Mouse (Mus musculus) ZHBTc4 (cell line): ENCODE data around the gene Gpr19.

Source experiments
- DNase-seq: peaks from one replicate; pipeline ENCODE4 v3.0.0-alpha.2; 2011; ENCODE audit warnings: low read depth, low spot score

The Gpr19 gene

DNA sequence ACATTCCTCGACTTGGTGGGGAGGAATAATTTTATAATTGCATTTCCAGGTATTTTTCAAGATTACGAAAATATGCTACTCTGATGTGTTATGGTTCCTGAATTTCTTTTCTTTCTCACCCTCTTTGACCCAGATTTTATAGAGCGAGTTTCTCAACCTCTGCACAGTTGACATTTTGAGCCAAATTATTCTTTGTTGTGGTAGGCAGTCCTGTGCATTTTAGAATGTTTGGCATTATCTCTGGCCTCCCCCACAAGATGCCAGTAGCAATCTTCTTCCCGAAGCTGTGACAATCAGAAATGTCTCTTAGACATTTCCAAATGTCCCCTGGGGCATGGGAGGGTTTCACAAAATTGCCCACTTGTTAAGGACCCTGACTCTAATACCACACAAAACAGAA is 25.3 kb upstream of the Gpr19 start:
- no peak for DNase-seq

DNA sequence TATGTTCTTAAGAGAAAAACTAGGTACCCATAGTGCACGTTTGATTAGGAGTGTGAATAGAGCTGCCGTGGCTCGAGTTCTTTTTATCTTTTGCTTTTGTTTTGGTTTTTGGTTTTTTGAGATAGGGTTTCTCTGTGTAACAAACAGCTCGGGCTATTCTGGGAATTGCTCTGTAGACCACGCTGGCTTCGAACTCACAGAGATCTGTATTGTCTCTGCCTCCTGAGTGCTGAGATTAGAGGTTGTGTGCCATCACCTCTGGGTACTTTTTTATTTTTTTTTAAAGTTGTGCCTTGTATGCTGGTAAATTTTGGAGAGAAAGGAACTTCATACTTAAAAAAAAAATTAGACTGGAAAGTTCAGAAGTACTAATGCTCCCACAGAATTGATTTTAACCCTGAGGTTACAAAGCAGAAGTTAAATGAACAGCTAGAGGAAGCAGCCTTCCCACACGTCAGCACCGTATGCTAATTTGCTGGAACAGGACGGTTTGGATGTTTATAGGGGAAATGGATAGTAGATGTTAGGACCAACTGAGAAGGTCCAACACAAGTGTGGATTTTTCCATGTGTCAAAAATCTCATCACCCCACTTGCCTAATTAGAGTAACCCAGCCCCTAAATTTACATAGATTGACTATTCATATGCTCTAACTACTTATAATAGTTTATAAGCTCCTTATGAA is 24.3 kb upstream of the Gpr19 start:
- DNase-seq = no peak

DNA sequence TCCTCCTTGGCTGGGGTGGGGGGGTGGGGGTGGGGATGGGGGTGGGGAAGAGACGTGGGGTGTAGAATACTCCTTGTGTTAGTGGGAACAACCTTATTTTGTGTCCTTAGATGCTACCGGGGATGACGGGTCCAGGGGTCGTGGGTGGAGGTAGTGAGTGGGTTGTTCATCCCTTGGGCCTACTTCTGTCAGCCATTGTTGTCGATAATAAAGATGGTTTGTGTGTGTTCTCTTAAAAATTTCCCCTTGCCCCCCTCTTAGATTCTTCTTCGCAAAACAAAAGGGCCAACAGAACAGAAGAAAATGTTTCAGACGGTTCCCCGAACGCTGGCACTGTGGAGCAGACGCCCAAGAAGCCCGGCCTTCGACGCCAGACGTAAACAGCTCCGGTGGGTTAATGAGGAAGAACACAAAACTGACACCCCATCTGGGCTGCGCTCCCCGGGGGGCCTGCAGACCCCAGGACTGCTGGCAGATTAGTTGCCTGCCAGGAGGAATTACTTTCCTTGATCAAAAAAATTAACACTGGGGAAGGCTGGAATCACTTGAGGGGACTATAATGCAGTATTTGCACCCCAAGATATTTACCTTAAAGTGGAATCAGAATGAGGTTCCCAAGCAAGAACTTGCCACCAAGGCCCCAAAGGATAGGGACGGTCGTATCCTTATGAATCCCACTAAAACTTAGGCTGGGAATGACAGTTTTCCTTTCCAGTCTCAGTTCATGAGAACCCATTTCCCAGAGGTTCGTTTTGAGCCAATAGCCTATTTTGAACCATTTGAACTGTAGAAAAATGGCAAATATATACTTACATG is 23.5 kb upstream of the Gpr19 start:
- no peak for DNase-seq

DNA sequence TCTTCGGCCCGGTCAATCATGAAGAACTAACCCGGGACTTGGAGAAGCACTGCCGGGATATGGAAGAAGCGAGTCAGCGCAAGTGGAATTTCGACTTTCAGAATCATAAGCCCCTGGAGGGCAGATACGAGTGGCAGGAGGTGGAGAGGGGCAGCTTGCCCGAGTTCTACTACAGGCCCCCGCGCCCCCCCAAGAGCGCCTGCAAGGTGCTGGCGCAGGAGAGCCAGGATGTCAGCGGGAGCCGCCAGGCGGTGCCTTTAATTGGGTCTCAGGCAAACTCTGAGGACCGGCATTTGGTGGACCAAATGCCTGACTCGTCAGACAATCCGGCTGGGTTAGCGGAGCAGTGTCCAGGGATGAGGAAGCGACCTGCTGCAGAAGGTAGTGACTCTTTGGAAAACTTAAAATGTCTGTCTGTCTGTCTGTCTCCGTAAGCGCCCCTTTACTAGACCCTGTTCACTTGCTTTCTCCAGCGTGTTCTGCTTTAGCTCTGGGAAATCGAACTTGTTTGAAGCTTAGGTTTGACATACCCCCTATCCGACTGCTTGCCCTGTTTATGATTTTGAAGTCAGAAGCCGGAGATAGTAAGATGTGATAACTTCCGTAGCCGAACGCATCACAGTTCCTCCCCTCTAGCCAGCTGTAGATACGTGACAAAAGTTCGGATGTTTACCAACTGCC is 22.8 kb upstream of the Gpr19 start:
- no peak for DNase-seq

DNA sequence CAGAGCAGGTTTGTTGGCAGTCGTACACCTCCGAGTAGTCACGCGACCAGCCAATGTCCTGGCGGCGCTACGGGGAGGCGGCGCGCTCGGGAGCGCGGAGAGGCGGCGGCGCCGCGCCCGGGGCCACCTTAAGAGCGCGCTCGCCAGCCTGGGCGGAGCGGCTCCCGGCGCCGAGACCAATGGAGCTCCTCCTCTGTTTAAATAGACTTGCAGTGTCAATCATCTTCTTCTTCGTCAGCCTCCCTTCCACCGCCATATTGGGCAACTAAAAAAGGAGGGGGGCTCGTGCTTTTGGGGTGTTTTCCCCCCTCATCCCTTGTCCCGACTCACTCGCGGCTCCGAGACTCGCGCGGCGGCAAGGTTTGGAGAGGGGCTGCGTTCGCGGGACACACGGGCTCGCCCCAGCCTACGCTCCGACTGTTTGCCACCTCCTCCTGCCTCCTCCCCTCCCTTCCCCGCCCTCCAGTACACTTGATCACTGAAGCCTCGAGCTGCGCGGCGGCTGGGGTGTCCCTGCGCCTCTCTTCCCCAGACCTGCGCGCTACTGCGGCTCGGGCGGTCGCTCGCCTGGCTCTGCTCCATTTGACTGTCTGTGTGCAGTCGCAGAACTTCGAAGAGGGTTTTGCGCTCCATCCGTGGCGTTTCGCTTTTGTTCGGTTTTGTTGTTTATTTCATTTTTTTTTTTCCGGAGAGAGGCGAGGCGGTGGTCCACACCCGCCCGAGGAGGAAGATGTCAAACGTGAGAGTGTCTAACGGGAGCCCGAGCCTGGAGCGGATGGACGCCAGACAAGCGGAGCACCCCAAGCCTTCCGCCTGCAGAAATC is 22.0 kb upstream of the Gpr19 start, which contains the start of gene Cdkn1b:
Cdkn1b (plus strand) TSS at position 212 of the 824 bp plus-strand sequence.
- DNase-seq = peak; percentile 96

DNA sequence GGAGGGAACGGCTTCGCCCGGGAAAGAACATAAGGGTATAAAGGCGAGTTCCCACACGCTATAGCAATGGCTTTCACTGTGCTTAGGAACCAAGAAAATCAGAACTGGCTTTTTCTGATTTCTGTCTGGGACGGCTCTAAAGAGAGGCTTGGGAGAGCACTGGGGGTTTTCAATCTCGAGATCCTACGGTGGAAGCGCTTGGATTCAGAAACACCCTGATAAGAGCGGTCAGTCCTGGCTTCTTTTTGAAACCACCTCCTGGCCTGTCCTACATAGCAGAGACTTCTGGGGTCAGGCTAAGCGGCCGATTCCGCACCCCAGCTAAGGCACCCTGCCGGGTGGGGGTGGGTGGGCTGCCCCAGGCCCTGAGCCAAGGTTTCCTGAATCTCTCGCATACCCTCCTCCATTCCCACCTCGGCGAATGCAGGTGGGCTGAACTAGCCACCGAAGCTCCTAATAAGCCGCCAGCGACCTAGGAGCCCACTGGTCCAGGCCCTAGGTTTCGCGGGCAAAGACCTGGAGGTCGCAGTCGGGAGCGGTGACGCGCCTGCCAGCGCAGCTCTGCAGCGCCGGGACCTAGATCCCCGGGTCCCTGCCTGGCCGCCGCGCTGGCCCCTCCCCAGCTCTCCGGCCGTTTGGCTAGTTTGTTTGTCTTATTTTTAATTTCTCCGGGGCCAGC is 21.3 kb upstream of the Gpr19 start:
- DNase-seq = no peak

DNA sequence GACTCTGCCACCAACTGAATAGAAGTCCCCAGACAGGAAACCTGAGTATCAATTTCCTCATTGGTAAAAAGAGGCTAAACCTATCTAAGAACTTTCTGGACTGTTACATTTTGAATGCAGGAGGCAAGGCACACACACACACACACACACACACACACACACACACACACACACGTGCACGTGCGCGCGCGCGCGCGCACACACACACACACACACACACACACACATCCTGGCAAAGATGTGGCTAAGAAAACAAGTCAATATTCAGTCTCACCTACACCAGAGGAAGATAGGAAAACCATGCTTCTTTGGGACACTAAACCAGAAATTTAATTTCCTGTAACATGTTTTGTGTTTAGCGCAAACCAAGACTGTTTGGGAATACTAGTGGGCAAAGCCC is 20.4 kb upstream of the Gpr19 start:
- no peak for DNase-seq

DNA sequence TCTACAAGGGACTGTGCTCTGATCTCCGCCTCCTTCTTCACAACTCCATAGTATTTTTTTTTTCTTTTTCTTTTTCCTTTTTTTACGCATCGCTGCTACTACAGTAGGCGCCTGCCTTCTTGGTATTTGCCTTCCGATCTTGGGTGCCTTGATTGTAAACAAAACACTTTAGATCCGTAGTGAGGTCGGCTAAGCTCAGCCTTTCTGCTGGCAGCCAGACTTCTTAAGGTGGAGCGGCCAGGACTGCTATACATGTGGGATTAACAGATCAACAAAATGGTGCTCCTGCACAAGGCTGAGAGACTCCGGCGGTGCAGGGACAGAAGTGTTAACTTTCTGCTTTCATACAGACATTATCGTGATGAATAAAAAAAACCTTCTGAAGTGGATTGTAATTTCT is 18.7 kb upstream of the Gpr19 start:
- DNase-seq = peak; percentile 39

DNA sequence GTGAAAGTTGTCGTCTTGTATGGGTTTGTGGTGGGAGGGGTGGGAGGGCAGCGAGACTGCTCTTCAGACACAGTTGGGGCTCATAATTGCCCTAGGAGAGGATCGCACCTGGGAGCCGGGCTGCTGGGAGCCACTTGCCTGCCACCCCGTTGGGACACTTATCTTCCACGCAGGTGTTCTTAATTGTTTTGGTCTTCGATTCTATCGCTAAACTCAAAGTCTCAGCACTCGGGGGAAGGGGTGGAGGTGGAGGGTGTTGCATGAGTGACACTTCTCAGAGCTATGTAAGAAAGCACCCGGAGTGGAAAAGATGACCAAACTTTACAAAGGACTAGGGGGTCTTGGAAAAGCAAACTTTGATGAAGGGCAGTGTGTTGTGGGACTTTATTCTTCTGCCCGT is 18.3 kb upstream of the Gpr19 start:
- DNase-seq = peak; percentile 58

DNA sequence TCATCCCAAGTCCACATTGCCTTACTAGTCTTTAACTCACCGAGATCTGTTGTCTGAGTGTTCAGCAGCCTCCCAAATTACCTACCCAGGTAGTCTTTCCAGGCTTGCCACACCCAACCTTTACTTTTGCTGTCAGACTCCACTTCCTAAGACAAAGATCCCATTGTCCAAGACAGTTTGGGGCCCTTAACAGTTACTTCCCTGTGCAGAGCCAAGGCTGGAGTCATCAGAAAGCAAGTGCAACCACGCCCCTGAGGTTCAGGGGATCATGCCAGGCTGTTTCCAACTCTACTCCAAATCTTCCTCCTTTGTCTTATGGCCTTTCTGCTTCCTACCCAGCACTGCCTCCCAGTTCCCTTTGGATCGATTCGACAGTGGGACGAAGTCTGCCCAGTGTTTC is 16.1 kb upstream of the Gpr19 start:
- peak; percentile 42 for DNase-seq

DNA sequence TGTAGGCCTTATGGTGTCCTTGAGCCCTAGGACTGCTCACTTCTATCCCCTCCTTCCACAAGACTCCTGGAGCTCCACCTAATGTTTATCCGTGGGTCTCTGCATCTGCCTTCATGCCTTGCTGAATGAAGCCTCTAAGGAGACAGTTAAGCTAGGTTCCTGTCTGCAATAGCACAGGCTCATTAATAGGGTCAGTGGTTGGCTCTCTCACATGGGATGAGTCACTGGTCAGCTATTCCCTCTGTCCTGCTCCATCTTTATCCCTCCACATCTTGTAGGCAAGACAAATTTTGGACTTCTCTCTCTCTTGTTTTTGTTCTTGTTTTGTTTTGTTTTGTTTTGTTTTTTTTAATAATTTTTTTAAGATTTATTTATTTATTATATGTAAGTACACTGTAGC is 7.4 kb upstream of the Gpr19 start:
- DNase-seq = no peak

DNA sequence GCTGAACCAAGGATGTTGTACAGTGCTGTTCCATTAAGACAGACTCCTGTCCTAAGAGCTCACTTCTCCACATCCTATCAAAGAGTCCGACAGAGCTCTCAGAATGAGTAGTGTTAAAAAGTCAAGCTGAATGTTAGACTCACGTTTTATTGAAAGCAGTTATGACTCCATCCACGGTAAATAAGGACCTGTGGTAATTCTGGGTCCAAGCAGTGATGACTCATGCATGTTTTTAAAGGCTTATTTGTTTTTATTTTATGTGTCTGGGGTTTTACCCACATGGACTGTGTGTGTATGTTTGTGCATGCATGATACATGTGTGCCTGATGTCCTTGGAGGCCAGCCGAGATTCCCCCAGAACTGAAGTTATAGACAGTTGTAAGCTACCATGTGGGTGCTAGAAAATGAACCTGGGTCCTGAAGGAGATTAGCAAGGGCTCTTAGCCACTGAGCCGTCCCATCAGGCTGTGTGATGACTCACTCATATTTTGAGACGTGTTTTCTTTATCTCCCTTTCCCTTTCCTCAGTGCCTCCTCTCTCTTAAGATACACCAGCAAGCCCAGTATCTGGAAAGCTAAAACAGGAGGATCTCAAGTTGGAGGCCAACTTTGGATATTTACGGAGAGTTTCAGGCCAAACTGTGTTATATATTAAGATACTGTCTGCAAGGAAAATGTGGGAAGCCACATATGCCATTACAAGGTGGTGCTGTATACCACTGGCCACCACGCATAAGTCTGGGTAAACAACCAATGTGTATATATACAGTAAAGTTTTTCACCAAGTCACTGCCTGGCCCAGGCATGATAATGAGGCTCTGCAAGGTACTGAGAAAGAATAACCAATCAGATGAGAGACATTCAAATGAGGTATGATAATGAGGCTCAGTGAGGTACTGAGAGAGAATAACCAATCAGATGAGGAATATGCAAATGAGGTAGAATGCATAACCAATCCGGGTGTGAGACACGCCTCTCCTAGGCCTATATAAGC is 5.8 kb upstream of the Gpr19 start:
- DNase-seq = no peak

DNA sequence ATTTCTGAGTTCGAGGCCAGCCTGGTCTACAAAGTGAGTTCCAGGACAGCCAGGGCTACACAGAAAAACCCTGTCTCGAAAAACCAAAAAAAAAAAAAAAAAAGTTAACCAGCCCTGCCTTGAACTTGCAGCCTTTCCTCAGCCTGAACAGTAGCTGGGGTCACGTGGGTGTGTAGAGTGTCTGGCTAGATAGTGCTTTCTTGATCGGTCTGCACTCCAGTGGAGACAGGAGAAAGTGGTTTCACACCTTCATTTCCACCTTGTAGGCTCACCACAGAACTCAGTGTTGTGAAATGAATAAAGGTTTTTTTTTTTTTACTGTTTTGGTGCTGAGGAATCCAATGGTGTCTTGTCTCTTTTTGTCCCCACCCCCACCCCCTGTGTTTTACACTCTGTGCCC is 5.0 kb upstream of the Gpr19 start:
- no peak for DNase-seq

DNA sequence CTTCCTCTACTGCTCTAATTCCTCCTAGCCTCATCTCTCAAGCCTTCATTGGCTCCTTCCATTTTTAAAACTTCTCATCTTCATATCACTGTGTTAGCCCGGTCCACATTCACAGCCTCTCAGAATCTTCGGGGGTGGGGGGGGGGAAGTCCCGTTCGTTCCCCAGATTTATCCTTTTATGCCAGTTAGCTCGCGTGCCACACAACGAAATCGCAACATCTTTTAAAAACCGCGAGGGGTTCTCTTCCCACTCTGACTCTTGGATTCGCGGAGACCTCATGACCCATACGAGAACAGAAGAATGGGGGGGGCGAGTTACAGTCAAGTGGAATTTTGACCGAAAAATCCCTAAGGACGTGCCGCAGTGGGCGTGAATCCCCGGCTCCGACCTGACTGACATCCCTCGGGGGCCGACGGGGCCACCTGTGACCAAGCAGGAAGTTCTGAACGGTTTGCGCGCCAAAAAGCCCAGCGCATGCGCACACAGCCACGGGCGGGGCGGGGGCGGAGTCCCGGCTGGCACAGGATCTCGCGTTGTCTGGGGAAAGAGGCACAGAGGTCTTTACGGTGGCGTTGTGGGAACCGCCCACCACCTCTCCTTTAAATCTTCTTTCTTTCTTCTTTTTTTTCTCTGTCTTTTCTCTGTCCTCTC is 809 bp downstream of the Gpr19 start:
- DNase-seq = peak; percentile 98

DNA sequence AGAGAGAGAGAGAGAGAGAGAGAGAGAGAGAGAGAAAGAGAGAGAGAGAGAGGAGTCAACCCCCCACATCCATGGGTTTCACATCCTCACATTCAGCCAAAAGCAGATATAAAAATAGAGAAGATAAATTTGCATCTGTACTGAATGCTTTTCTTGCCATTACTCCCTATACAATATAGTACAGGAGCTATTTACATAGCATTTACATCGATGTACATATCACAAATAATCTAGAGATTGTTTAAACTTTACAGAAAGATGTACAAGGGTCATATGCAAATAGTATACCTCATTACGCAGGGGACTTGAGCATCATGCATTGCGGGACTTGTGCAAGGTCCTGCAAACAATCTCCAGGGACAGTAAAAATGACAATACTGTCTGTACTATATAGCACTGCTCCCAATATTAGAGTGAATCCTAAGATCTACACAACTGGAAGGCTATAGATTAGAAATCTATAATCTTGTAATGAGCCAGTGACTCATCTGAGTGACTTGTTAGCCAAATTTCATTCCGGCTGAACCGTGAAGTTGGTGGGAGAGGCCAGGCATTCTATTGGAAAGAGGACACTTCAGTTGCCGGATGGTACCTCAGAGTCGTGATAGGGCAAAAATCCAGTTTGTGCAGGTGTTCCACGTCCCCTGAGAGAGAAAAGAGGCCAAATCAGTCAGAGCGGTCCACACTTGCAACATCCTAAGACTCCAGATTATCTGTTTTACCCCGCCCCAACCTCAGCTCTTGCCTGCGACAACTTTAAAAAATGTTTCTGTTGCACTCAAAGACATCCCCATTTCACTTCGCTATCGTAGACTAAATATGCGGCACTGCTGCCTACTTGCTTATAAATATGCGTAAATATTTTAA is 1.6 kb downstream of the Gpr19 start:
- DNase-seq = peak; percentile 23

DNA sequence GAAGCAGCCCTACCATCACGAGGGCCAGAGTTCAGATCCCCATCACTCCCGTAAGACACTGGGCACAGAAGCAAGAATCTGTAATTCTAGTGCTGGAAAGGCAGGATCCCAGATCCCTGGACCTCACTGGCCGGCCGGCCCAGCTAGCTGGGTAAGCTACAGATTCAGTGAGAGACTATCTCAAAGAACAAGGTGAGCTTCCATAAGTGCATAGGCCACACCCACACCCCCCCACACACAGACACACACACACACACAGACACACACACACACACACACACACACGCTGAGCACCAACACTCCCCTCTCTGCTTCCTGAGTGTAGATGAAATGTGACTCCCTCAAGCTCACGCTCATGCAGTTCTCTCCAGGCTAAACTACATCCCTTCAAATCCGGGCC is 7.9 kb downstream of the Gpr19 start:
- DNase-seq = no peak

DNA sequence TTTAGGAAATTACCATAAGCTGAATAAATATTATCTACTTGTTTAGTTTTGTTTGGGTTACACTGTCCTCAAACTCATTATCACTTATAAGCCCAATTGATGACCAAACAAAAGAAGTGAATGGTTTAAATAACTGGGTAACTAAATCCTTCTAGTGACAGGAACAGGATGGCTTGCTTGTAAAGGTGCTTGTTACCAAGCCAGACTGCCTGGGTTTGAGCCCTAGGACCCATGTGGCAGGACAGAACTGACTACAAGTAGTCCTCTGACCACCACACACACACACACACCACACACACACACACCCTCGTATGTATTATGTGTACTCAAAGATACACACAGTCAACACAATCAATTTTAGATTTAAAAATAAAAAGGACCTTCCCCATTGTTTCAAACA is 8.6 kb downstream of the Gpr19 start:
- no peak for DNase-seq

DNA sequence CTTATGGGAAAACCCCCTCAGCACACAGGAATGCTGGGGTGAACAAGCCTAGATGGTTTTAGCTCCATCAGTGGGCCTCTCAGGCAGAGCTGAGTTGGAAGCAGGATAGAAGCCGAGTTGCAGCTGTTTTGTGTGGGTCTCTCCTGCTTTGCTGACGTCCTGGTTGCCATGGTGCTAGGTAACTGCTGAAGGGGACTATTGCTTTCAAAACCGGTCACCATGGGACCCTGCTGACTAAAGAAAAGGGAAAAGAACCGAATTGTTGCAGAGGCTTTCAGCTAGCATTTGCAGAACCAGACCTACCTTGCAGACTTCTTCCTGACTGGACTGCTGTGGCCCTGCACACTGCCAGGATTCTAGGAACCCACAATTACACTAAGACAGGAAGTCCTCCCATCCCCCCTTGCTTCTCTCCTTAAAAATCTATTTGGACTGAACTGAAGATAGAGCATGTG is 9.8 kb downstream of the Gpr19 start:
- peak; percentile 34 for DNase-seq
